Mouse (Mus musculus) embryonic facial prominence, embryonic 13.5 days (tissue): Measurements from ENCODE around the gene Soat2. TPM values are rescaled to one million over a fixed set of nuclear protein-coding genes. Genes with fewer than 3 reads are reported as not detected.
A peak's percentile ranks its signal among the peaks of the same experiment; 100 is the strongest.
"Not testable (repeated sequence)": the region's sequence is repeated elsewhere in the genome, so short reads cannot be mapped to it uniquely, and the experiment has no call there.

Experiments used
- ATAC-seq: fragments of 200-750 bp; cut with Nextera tagmentation; 2 replicates; pipeline ENCODE4 v1.8.0; 2017; ENCODE audit warnings: low read depth; ENCODE audit not compliant: insufficient number of reproducible peaks, insufficient read depth, low FRiP score, low TSS enrichment
- H3K27ac ChIP-seq: fragments of 300-500 bp; sonication (generic); 2 replicates; pipeline ENCODE4 v1.5.1; 2015; ENCODE audit warnings: moderate library complexity, mild to moderate bottlenecking, inconsistent platforms
- H3K27me3 ChIP-seq: fragments of 300-500 bp; sonication (generic); 2 replicates; pipeline ENCODE4 v1.6.1; 2015; ENCODE audit warnings: mild to moderate bottlenecking, inconsistent platforms
- H3K36me3 ChIP-seq: fragments of 300-500 bp; sonication (generic); 2 replicates; pipeline ENCODE4 v1.6.1; 2015; ENCODE audit warnings: mild to moderate bottlenecking, inconsistent platforms
- H3K4me1 ChIP-seq: fragments of 300-500 bp; sonication (generic); 2 replicates; pipeline ENCODE4 v1.6.1; 2015; ENCODE audit warnings: inconsistent platforms
- H3K4me2 ChIP-seq: fragments of 300-500 bp; sonication (generic); 2 replicates; pipeline ENCODE4 v1.6.1; 2015; ENCODE audit warnings: moderate library complexity, mild to moderate bottlenecking, inconsistent platforms
- H3K4me3 ChIP-seq: fragments of 300-500 bp; sonication (generic); 2 replicates; pipeline ENCODE4 v1.5.1; 2015; ENCODE audit warnings: mild to moderate bottlenecking, inconsistent platforms
- H3K9ac ChIP-seq: fragments of 300-500 bp; sonication (generic); 2 replicates; pipeline ENCODE4 v1.6.1; 2015; ENCODE audit warnings: mild to moderate bottlenecking, inconsistent platforms
- H3K9me3 ChIP-seq: fragments of 300-500 bp; sonication (generic); 2 replicates; pipeline ENCODE4 v1.6.1; 2016; ENCODE audit warnings: inconsistent platforms
- WGBS: fragments of 180-500 bp; shearing (Covaris S2); methylation state at CpG from one replicate; pipeline ENCODE4 v1.1.7; 2015; ENCODE audit warnings: mixed read lengths; 5-methylcytosine and 5-hydroxymethylcytosine counted together
- polyA plus RNA-seq: library from polyadenylated mRNA; unstranded; fragments of >200 nt; fragmentation: Nextera tagmentation; extraction: Ambion mirVana; gene quantifications from 2 replicates; pipeline ENCODE4 v1.2.1, GENCODE M21; 2015

Gene Soat2
- polyA plus RNA-seq, 1 experiment from 2014 or later, result not detected

- H3K27me3 ChIP-seq, ATAC-seq, H3K9me3 ChIP-seq, H3K9ac ChIP-seq, H3K36me3 ChIP-seq, H3K27ac ChIP-seq, H3K4me2 ChIP-seq, H3K4me3 ChIP-seq: not testable (repeated sequence)
- 92% methylated on average over 6 of the region's 6 CpGs for WGBS
- peaks cover 13% of the 10 kb centered on the region; the same call in 1 of the 2 replicates for H3K4me1 ChIP-seq
Measured at GRCm38 (mm10) chr15:102155006-102155405, 4.7 kb downstream of the Soat2 start.

GRCm38 (mm10) chr15:102156836-102157235 is 6.5 kb downstream of the Soat2 start:
- WGBS, result 39% methylated on average over 20 of the region's 20 CpGs
- Histone ChIP-seq H3K9me3 (no peaks in the 10 kb centered on the region), H3K27me3 (no peaks in the 10 kb centered on the region), H3K27ac (no peak overlapping the region), H3K9ac (no peak overlapping the region), H3K4me2 (no peak overlapping the region), H3K4me1 (peaks cover 4% of the 10 kb centered on the region; the same call in 1 of the 2 replicates), H3K4me3 (no peak overlapping the region), H3K36me3 (no peaks in the 10 kb centered on the region)
- ATAC-seq, result no peak

DNA sequence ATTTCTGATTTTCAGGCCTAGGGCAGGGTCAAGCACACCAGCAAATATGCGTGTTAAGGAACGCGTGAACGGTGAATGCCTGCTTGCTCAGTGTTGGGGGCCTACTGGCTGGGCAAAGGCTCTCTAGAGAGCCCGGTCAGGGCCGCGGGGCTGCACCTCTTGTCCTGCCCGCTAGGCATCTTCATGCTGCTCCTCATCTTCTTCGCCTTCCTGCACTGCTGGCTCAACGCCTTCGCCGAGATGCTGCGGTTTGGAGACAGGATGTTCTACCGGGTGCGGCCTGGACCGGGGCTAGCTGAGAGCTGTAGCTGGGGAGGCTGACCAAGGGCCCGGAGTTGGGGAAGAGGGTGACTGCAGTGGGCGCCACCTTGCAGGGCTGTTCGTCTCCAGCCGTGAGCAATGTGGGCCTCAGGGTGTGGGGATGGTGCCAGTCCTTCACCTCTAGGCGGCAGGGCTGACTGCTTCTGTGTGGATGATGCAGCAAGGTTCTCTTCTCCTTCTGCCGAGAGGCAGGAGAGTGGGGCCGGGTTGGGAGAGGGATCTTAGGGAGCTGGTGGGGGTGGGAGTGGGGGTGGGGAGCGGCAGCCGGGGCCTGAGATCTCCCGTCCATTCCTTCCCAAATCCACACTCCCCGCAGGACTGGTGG is 10.2 kb downstream of the Soat2 start:
- Histone ChIP-seq H3K4me2 (no peak overlapping the region), H3K9ac (no peak overlapping the region), H3K27me3 (no peaks in the 10 kb centered on the region), H3K4me1 (peaks cover 5% of the 10 kb centered on the region), H3K27ac (no peak overlapping the region), H3K9me3 (no peaks in the 10 kb centered on the region), H3K4me3 (no peak overlapping the region), H3K36me3 (no peaks in the 10 kb centered on the region)
- WGBS, result 64% methylated on average over 27 of the region's 27 CpGs
- no peak for ATAC-seq

GRCm38 (mm10) chr15:102163900-102164693 is 13.8 kb downstream of the Soat2 start:
- Histone ChIP-seq H3K9me3 (no peaks in the 10 kb centered on the region), H3K27ac (no peak overlapping the region), H3K4me3 (no peak overlapping the region), H3K4me2 (no peak overlapping the region), H3K27me3 (no peaks in the 10 kb centered on the region), H3K36me3 (no peaks in the 10 kb centered on the region), H3K4me1 (peaks cover 31% of the 10 kb centered on the region), H3K9ac (no peak overlapping the region)
- 54% methylated on average over 3 of the region's 3 CpGs for WGBS
- ATAC-seq, result no peak

DNA sequence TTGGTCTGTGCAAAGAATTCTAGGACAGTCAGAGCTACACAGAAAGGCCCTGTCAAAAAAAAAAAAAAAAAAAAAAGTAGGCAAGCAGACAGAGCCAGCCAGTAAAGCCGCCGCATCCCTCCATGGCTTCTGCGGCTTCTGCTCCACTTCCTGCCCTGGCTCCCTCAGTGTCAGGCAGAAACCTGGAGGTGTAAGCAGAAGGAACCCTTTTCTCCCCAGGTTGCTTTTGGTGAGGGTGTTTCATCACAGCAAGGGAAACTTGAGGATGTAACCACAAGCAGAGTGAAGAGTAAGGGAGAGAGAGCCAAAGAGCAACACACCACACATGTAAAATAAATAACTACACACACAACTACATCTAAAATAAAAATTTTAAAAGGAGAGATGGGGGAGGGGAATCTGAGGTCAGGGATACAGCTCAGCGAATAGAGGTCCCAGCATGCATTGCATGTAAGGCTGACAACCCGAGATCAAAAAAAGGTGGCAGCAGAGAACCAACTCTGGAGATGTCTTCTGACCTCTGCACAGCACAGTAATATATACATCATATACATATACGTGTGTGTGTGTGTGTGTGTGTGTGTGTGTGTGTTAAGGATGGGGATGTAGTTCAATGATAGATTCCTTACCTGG is 15.3 kb downstream of the Soat2 start:
- Histone ChIP-seq H3K27me3 (no peaks in the 10 kb centered on the region), H3K27ac (peak overlapping the region; percentile 60), H3K9me3 (no peaks in the 10 kb centered on the region), H3K4me2 (no peak overlapping the region), H3K4me3 (no peak overlapping the region), H3K36me3 (no peaks in the 10 kb centered on the region), H3K9ac (no peak overlapping the region), H3K4me1 (peaks cover 40% of the 10 kb centered on the region)
- 24% methylated on average over 6 of the region's 6 CpGs for WGBS
- ATAC-seq, result no peak

- ATAC-seq, result peak; percentile 59; the same call in 1 of the 2 replicates
- Histone ChIP-seq H3K36me3 (peaks cover 3% of the 10 kb centered on the region; the same call in 1 of the 2 replicates), H3K9me3 (no peaks in the 10 kb centered on the region), H3K27ac (peak overlapping the region; percentile 66), H3K4me3 (no peak overlapping the region), H3K27me3 (no peaks in the 10 kb centered on the region), H3K4me1 (peaks cover 40% of the 10 kb centered on the region), H3K4me2 (peak overlapping the region; percentile 11; the same call in 1 of the 2 replicates), H3K9ac (peak overlapping the region; percentile 32; the same call in 1 of the 2 replicates)
- WGBS, result 24% methylated on average over 6 of the region's 6 CpGs
Measured at GRCm38 (mm10) chr15:102167620-102168021, 17.3 kb downstream of the Soat2 start.

DNA sequence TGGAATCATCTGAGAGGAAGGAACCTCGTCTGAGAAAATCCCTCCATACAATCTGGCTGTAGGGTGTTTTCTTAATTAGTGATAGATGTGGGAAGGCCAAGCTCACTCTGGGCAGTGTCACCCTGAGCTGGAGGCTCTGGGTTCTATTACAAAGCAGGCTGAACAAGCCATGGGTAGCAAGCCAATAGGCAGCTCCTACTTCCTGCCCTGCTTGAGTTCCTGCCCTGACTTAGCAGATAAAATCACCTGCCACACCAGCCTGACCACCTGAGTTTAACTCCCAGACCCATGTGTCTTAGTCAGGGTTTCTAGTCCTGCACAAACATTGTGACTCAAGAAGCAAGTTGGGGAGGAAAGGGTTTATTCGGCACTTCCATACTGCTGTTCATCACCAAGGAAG is 18.7 kb downstream of the Soat2 start:
- no peaks in the 10 kb centered on the region for H3K27me3 ChIP-seq
- no peak for ATAC-seq
- H3K4me2 ChIP-seq, result no peak overlapping the region
- H3K4me3 ChIP-seq, result no peak overlapping the region
- H3K36me3 ChIP-seq, result peaks cover 3% of the 10 kb centered on the region; the same call in 1 of the 2 replicates
- peaks cover 40% of the 10 kb centered on the region for H3K4me1 ChIP-seq
- H3K9ac ChIP-seq, result no peak overlapping the region
- WGBS, result 46% methylated on average over 2 of the region's 2 CpGs
- no peaks in the 10 kb centered on the region for H3K9me3 ChIP-seq
- peak overlapping the region; percentile 66; the same call in 1 of the 2 replicates for H3K27ac ChIP-seq

GRCm38 (mm10) chr15:102173581-102173980 is 23.3 kb downstream of the Soat2 start:
- H3K4me1 ChIP-seq, result peaks cover 14% of the 10 kb centered on the region
- H3K27ac ChIP-seq, result no peak overlapping the region
- no peaks in the 10 kb centered on the region for H3K27me3 ChIP-seq
- no peak overlapping the region for H3K4me3 ChIP-seq
- H3K36me3 ChIP-seq, result peaks cover 42% of the 10 kb centered on the region
- no peak for ATAC-seq
- H3K9me3 ChIP-seq, result no peaks in the 10 kb centered on the region
- H3K9ac ChIP-seq, result no peak overlapping the region
- no peak overlapping the region for H3K4me2 ChIP-seq
- WGBS, result 81% methylated on average over 3 of the region's 3 CpGs

DNA sequence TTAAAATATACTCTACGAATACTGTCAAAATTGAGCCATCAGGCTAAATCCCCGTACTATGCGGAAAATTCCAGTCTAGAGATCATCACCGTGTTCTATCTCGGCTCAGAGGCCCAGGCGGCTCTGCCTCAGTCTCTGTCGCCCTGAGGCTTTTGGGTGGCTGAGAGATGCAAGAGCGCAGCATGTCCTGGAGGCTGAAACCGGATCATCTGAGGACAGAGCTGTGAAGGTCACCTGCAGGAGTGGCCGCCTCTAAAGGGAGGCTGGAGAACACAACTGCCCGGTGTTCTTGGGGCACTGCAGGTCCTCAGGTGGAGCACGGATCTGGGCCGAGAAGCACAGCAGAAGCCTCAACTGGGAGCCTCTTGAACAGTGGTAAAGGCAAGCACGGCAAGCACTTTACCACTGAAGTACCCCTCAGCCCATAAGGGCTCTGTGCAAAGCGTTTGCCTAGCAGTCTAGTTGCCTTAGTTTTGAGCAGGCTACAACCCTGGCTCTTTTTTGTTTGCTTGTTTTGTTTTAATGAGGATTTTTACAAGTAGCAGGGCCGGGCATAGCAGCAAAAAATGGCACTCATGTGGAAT is 25.5 kb downstream of the Soat2 start:
- Histone ChIP-seq H3K4me3 (no peak overlapping the region), H3K4me1 (no peaks in the 10 kb centered on the region), H3K27ac (no peak overlapping the region), H3K9me3 (no peaks in the 10 kb centered on the region), H3K9ac (no peak overlapping the region), H3K36me3 (peaks cover 57% of the 10 kb centered on the region), H3K27me3 (no peaks in the 10 kb centered on the region), H3K4me2 (no peak overlapping the region)
- WGBS, result 76% methylated on average over 16 of the region's 16 CpGs
- ATAC-seq, result no peak

- WGBS, result 83% methylated on average over 7 of the region's 7 CpGs
- ATAC-seq, result no peak
Measured at GRCm38 (mm10) chr15:102176571-102177316, 26.4 kb downstream of the Soat2 start.

GRCm38 (mm10) chr15:102177417-102177816 is 27.1 kb downstream of the Soat2 start:
- H3K4me2 ChIP-seq, result no peak overlapping the region
- 83% methylated on average over 8 of the region's 8 CpGs for WGBS
- no peak for ATAC-seq

More at GRCm38 (mm10) chr15:102176571-102177316, 26.4 kb downstream of the Soat2 start:
- H3K9ac ChIP-seq, result no peak overlapping the region
- H3K36me3 ChIP-seq, result peaks cover 60% of the 10 kb centered on the region
- no peak overlapping the region for H3K4me3 ChIP-seq
- no peaks in the 10 kb centered on the region for H3K9me3 ChIP-seq
- no peaks in the 10 kb centered on the region for H3K4me1 ChIP-seq
- H3K27ac ChIP-seq, result no peak overlapping the region
- H3K27me3 ChIP-seq, result no peaks in the 10 kb centered on the region
- H3K4me2 ChIP-seq, result no peak overlapping the region

More at GRCm38 (mm10) chr15:102177417-102177816, 27.1 kb downstream of the Soat2 start:
- Histone ChIP-seq H3K9ac (no peak overlapping the region), H3K9me3 (no peaks in the 10 kb centered on the region), H3K4me3 (no peak overlapping the region), H3K27ac (no peak overlapping the region), H3K36me3 (peaks cover 64% of the 10 kb centered on the region), H3K27me3 (no peaks in the 10 kb centered on the region), H3K4me1 (no peaks in the 10 kb centered on the region)
